Mouse (Mus musculus) gastrocnemius, postnatal 4 days (tissue): ENCODE data around the gene Saa3. TPM values are rescaled to one million over a fixed set of nuclear protein-coding genes. Genes with fewer than 3 reads are reported as not detected.
"Not testable (repeated sequence)": the region's sequence is repeated elsewhere in the genome, so short reads cannot be mapped to it uniquely, and the experiment has no call there.

Source experiments
- DNase-seq, 2 experiments: peaks; one replicate each; pipeline ENCODE4 v3.0.0; 2021 to 2022; ENCODE audit warnings: low spot score in 2 of 2, mixed read lengths in 2 of 2
- long read RNA-seq, 2 experiments: library from polyadenylated mRNA; stranded (forward); transcript quantifications; one replicate each; pipeline ENCODE4 v2.0.0; 2021
- total RNA-seq, 2 experiments: library from RNA; stranded (reverse); gene quantifications; 2 replicates each; pipeline ENCODE4 v1.2.3; 2021

The Saa3 gene
- under 1 TPM; 0.31 to 0.59 TPM for total RNA-seq
- long read RNA-seq, experiment 1: 0 reads
- long read RNA-seq, experiment 2: 0 reads

DNA sequence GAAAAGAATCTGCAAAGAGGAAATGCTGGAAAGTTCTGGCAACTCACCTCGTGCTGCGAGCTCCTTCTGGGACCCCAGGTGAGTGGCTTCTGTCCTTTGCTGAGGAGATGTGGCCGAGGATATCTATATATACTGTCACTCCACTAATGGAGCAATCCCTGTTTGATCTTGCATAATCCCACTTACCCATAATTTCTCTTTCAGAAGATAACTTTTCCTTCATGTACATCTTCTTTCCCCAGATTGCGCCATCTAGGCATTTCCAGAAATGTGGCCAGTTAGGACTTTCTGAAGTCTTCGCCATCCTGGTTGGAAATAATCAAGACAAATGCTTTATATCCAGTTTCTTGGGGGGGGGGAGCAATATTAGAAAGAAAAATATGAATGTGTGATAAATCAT lies at the start of gene Saa3:
TSS of gene Saa3 (minus strand) at position 101 of the 400 bp plus-strand sequence.
- no peak for DNase-seq

- no peak for DNase-seq
These were observed 49.2 kb upstream of the Saa3 start for GRCm38 (mm10) chr7:46764672-46765071.

DNA sequence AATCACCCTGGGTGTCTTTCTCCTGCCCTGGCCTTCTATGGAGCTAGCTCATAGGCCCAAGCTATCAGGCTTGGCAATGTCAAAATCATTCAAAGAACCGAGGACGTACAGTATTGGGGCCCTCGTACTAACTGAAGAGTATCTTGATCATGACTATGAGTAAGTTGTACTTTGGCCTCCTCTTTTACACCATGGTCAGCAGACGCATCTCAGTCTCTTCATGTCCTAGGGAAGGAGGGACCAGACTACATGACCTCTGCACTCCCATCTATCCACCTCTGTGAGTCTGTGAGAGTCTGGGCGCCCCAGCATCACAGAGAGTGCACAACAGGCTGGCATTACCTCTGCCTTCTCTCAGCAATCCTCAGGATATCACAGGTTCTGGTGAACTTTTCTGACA lies 47.1 kb upstream of the Saa3 start:
- DNase-seq: no peak

- DNase-seq: no peak
These were observed 45.7 kb upstream of the Saa3 start for GRCm38 (mm10) chr7:46761049-46761795.

GRCm38 (mm10) chr7:46751490-46751889 lies 36.0 kb upstream of the Saa3 start, which contains the start of gene Saa2:
Saa2 (plus strand) TSS chr7:46751790.
- DNase-seq: no peak

- no peak for DNase-seq
These were observed 33.0 kb upstream of the Saa3 start for GRCm38 (mm10) chr7:46748459-46748858.

GRCm38 (mm10) chr7:46746381-46746780 lies 30.9 kb upstream of the Saa3 start:
- no peak for DNase-seq

- DNase-seq: no peak
These were observed 30.3 kb upstream of the Saa3 start for GRCm38 (mm10) chr7:46745816-46746215.

- DNase-seq: not testable (repeated sequence)
These were observed 27.4 kb upstream of the Saa3 start, which contains the start of gene Saa1 for GRCm38 (mm10) chr7:46742880-46743279. Saa1 (minus strand) TSS chr7:46742980.

DNA sequence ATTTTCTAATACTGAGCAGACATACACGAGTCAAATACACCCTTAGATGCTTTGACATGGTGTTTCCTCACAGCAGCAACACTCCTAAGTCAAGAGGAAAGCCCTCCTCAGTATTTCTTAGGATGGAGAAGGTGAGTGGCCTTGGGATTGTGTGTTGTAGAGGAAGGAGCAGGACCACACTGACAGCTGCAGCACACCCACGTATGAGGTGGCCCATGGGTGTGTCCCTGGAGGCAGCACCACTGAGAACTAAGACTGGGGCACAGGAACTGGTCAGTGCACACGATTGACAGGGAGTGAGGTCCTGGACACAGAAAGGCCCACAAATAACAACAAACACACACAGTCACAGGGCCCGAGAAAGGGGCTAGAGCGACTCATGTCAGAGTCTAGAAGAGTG lies 24.5 kb upstream of the Saa3 start:
- DNase-seq: not testable (repeated sequence)

- DNase-seq: no peak
These were observed 23.3 kb upstream of the Saa3 start for GRCm38 (mm10) chr7:46738561-46739460.

DNA sequence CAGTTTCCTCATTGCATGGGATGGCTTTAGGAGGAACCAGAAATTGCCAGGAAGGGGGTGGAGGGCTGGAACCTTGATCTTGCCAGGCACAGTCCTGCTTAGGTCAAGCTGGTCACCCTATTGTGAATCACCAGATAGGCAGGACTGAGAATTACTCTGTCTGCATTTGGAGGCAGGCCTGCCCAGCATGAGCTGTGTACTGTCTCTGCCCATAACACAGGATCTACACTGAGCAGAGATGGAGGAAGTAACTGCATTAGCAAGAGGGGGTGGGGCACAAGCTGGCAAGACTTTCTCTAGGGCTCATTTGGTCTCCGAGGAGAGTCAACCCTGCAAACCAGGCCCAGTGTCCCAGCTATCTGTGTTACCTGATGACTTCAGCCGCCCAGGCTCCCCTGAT lies 19.5 kb upstream of the Saa3 start:
- no peak for DNase-seq

GRCm38 (mm10) chr7:46732458-46732857 lies 17.0 kb upstream of the Saa3 start, which contains the start of gene Saa4:
Saa4 (minus strand) TSS chr7:46732603.
- DNase-seq: no peak

DNA sequence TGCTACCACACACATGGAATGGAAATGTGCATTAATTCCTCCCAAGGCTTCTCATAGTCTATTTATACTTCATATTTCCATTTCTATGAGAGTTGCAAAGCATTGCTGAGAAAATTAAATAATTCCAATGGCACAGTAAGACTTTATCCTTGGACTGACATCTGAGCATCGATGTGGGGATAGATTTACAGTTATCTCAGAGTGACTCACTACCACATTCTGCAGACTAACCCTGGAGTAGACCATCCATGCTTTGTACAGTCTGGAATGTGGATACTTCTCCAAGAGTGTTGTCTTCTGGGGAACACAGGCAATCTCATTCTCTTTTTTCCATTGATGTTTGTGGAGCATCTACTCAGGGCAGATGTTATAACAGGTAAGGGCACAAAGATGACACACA lies 12.1 kb upstream of the Saa3 start:
- DNase-seq: no peak

DNA sequence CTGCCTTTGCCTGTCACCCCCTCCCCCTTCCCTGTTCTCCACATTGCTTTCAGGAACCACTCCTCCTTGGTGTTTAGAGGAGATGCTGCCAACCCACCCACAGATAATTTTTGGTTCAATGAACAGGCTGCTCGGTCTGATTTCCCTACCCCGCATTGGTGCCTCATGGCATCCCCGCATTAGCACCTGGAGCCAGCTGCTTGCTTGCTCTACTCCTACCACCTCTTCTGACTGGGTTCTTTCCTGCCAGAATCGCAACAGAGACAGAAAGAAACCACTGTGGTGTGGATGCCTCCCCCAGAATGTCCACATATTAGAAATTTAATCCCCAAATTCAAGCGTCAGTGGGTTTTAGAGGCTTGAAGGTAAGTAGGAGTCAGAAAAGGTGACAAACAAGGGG lies 8.9 kb upstream of the Saa3 start:
- DNase-seq: no peak

DNA sequence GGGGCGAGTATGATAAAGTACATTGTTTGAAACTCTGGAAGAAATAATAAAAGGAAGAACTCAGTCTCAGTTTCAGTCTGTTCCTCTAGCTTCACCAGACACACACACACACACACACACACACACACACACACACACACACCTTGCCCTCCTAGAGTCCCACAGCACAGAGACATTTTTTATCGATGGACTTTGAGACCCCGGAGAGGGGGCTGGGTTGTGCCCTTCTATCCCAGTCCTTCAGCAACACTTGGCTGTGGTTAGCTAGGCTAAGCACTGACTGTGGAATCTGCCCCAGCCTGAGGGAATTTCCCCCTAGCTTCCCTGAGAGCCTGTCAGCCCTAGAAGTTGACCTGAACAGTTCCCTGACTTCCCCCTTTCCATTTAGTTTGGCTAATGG lies 8.3 kb upstream of the Saa3 start:
- DNase-seq: no peak

DNA sequence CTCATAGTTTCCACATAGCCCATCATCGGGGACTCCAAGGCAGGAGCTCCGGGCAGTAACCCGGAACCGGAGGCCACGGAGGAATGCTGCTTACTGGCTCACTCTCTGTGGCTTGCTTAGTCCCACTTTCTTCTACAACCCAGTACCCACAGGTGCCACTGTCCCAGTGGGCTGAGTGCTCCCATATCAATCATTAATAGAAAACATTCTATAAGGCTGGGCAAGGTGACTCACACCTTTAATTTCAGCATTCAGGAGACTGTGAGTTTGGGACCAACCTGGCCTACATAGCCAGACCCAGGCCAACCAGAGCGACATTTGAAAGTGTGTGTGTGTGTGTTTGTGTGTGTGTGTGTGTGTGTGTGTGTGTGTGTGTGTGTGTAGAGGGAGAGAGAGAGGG lies 7.9 kb upstream of the Saa3 start:
- no peak for DNase-seq

- no peak for DNase-seq
These were observed 5.0 kb upstream of the Saa3 start for GRCm38 (mm10) chr7:46720460-46720859.

GRCm38 (mm10) chr7:46719526-46719925 lies 4.0 kb upstream of the Saa3 start:
- DNase-seq: peak in 1 of 2 experiments; percentile 19

DNA sequence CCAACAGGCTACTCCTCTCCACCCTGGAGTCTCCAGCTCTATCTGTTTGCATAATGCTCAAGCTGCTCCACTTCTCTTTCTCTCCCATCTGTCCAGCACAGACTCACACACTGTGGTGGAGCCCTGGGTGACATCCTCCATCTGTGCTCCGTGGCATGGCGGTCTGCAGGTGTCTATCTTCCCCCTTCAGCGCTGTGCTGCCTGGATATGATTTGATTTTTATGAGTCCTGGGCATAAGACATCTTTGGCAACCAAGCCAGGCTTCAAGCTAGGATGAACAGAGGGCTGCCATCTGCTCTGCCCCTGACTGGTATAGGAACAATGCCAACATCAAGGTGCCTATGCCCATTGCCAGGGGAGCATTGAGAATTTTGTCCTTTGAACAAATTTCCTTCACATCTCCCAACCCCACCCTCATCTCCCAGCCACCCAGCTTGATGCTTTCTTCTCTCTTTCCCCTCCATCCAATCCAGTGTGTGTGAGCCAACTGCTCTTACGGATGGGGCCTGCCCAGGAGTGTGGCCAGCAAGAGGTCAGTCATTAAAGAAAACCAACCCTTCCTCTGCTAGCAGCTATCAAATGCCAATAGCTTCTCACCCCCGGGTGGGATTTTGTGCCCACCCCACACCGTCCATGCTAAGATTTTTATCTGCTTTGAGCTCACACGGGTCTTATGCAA lies 3.2 kb upstream of the Saa3 start:
- no peak for DNase-seq

DNA sequence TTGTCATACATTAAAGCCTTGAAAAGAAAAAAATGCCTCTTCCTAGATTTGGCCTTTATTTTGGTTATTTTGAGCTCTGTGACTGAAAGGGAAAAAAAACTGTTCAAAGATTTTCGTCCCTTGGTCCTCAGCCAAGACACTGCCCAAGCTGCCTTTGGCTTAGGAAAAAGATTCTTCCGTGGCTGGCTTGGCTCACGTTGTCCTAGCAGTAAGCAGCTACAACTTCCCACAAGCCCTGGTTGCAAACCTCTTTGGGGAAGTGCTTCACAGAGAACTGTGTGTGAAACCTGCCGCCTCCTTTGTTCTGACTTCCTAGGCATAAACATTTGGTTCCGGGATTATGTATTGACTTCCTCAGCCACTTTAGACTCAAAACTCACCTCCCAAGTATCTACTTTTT lies 1.4 kb upstream of the Saa3 start:
- DNase-seq: no peak
